Mouse (Mus musculus): Measurements from ENCODE around the gene Bicc1. TPM values are rescaled to one million over a fixed set of nuclear protein-coding genes. Genes with fewer than 3 reads are reported as not detected.

Bicc1 gene
- total and polyA plus RNA-seq, 2 experiments from 2014 or later, result 4.9 to 6.5 TPM

DNA sequence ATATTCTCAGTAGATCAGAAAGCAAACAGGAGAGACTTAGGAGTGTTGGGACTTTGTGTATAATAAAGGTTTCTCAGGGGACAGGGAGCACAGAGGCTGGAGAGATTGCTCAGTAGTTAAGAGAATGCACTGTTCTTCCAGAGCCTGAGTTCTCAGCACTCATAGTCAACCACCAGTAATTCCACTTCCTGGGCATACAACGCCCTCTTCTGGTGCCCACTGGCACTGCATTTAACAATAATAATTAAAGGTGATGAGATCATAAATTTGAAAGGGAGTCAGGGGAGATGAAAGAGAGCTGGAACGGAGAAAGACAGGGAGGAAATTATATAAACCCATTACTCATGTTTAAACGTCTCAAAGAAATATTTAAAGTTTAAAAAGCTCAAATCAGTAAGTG lies 35.5 kb downstream of the Bicc1 start:
- Histone ChIP-seq H3K27me3 (ENCODE audit: insufficient read depth, low read length) (no peaks in the 10 kb centered on the region), H3K4me3 (ENCODE audit: low read depth, low read length) (no peak overlapping the region), H3K9ac (replicated peaks; ENCODE audit: low read length, poor library complexity, severe bottlenecking) (no peak overlapping the region), H3K4me1 (ENCODE audit: insufficient read depth, low read length) (no peaks in the 10 kb centered on the region), H3K4me2 (ENCODE audit: low read depth, low read length, poor library complexity, severe bottlenecking) (no peak overlapping the region), H3K36me3 (ENCODE audit: insufficient read depth, low read length) (no peaks in the 10 kb centered on the region), H3K27ac (ENCODE audit: low read depth, low read length) (no peak overlapping the region), H3K9me3 (ENCODE audit: low read length) (no peaks in the 10 kb centered on the region)
- ATAC-seq (ENCODE audit: low FRiP score) (no peak), DNase-seq (ENCODE audit: low spot score) (no peak)
- 67% methylated on average over 3 of the region's 3 CpGs for WGBS
- TF ChIP-seq CTCF (IDR thresholded peaks at IDR 0.05), result peak; percentile 41

DNA sequence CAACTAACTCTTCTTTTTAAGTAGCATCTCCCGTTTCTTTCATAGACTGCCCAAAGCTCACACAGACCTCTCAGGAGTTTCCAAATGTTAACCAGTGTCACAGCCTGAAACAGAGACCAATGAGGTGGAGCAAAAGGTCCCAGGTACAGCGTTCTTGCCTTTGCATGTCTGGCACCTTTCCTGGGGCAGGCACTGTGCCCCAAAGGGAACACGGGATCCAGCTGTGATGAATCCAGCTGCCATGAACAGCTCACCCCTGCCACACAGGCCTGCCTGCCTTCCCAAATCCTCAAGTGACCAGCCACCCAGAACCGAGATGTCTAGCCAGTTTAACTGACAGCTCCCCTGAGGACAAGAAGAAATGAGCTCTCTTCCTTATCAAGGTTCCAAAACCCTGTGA lies 36.1 kb downstream of the Bicc1 start:
- no peak overlapping the region for H3K27ac ChIP-seq (ENCODE audit: low read depth, low read length)
- no peaks in the 10 kb centered on the region for H3K9me3 ChIP-seq (ENCODE audit: low read length)
- H3K9ac ChIP-seq (replicated peaks; ENCODE audit: low read length, poor library complexity, severe bottlenecking), result no peak overlapping the region
- TF ChIP-seq CTCF (IDR thresholded peaks at IDR 0.05), result no peak
- H3K4me1 ChIP-seq (ENCODE audit: insufficient read depth, low read length), result no peaks in the 10 kb centered on the region
- ATAC-seq (ENCODE audit: low FRiP score), result no peak
- 48% methylated on average over 4 of the region's 4 CpGs for WGBS
- H3K4me3 ChIP-seq (ENCODE audit: low read depth, low read length), result no peak overlapping the region
- H3K4me2 ChIP-seq (ENCODE audit: low read depth, low read length, poor library complexity, severe bottlenecking), result no peak overlapping the region
- H3K27me3 ChIP-seq (ENCODE audit: insufficient read depth, low read length), result no peaks in the 10 kb centered on the region
- H3K36me3 ChIP-seq (ENCODE audit: insufficient read depth, low read length), result no peaks in the 10 kb centered on the region
- DNase-seq (ENCODE audit: low spot score), result no peak

DNA sequence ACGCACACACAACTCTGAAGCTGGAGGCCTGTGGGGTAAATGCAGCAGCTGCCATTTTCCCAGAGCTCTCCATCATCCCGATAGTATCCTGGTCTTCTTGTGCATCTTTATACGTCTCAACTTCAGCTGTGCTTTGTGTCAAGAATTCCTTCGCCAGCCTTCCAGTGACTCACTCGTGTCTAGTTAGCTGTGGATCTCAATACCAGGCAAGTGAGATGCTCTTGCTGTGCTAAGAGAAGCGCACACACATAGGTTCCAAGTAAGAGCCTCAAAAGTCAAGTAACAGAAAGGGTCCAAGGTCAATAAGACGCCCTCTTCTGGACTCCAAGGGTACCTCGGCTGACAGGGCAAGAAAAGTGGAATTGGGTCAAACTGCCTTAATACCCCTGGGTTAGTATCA lies 37.0 kb downstream of the Bicc1 start:
- Histone ChIP-seq H3K4me1 (ENCODE audit: insufficient read depth, low read length) (no peaks in the 10 kb centered on the region), H3K36me3 (ENCODE audit: insufficient read depth, low read length) (no peaks in the 10 kb centered on the region), H3K27ac (ENCODE audit: low read depth, low read length) (no peak overlapping the region), H3K9ac (replicated peaks; ENCODE audit: low read length, poor library complexity, severe bottlenecking) (no peak overlapping the region), H3K9me3 (ENCODE audit: low read length) (no peaks in the 10 kb centered on the region), H3K4me3 (ENCODE audit: low read depth, low read length) (no peak overlapping the region), H3K4me2 (ENCODE audit: low read depth, low read length, poor library complexity, severe bottlenecking) (no peak overlapping the region), H3K27me3 (ENCODE audit: insufficient read depth, low read length) (no peaks in the 10 kb centered on the region)
- 74% methylated on average over 8 of the region's 8 CpGs for WGBS
- no peak for TF ChIP-seq CTCF (IDR thresholded peaks at IDR 0.05)
- ATAC-seq (ENCODE audit: low FRiP score), result no peak
- DNase-seq (ENCODE audit: low spot score), result no peak

DNA sequence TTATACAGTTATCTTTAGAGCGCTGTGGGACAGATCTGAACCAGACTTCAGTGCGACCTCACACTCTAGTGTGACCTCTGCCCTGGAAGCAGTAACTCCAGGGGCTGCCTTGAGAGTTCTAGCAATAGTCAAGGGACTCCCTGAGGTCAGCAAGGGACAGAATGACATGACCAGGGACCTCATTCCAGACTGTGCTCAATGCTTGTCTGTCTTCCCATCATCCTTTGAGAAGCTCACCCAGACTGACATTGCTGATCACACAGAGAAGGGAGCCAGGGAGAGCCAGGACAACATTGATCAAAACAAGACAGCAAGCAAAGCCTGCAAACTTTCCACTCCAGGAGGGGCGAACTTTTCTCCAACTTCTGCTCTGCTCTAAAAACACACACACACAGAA lies 38.7 kb downstream of the Bicc1 start:
- DNase-seq (ENCODE audit: low spot score) (no peak), ATAC-seq (ENCODE audit: low FRiP score) (no peak)
- no peak for TF ChIP-seq CTCF (IDR thresholded peaks at IDR 0.05)
- Histone ChIP-seq H3K4me3 (ENCODE audit: low read depth, low read length) (no peak overlapping the region), H3K36me3 (ENCODE audit: insufficient read depth, low read length) (no peaks in the 10 kb centered on the region), H3K4me1 (ENCODE audit: insufficient read depth, low read length) (no peaks in the 10 kb centered on the region), H3K27me3 (ENCODE audit: insufficient read depth, low read length) (no peaks in the 10 kb centered on the region), H3K9me3 (ENCODE audit: low read length) (no peaks in the 10 kb centered on the region), H3K9ac (replicated peaks; ENCODE audit: low read length, poor library complexity, severe bottlenecking) (no peak overlapping the region), H3K27ac (ENCODE audit: low read depth, low read length) (no peak overlapping the region), H3K4me2 (ENCODE audit: low read depth, low read length, poor library complexity, severe bottlenecking) (no peak overlapping the region)
- WGBS, result 93% methylated on average over 3 of the region's 3 CpGs

DNA sequence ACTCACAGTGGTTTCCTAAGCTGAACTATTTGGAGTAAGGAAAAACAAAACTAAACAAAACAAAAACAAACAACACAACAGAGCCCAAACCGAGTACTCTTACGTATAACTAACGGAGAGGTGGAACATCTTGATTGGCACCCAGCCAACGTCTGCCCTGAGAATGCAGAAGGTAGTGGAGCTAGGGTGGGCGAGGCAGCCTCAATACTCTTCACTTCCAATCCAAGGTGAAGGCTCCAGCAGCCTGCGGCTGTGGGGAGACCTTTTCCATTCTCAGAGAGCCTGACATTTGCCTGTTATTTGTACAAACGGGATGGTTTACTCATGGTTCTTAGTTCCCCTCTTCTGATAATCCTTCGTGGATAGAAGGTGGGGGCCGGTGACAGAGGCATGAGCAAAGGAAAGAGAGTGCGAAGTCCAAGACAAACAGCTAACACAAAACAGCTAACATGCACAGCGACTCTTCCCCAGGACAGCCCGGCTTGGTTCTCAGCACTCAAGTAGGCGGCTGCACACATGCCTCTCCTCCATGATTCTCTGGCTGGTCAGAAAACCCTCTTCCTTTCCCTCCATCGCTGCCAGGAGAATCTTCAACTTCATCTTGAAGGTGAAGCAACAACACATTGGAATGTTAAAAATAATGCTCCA lies 39.3 kb downstream of the Bicc1 start:
- no peak overlapping the region for H3K4me3 ChIP-seq (ENCODE audit: low read depth, low read length)
- H3K9ac ChIP-seq (replicated peaks; ENCODE audit: low read length, poor library complexity, severe bottlenecking), result no peak overlapping the region
- no peaks in the 10 kb centered on the region for H3K9me3 ChIP-seq (ENCODE audit: low read length)
- H3K36me3 ChIP-seq (ENCODE audit: insufficient read depth, low read length), result no peaks in the 10 kb centered on the region
- no peak for TF ChIP-seq CTCF (IDR thresholded peaks at IDR 0.05)
- ATAC-seq (ENCODE audit: low FRiP score) (no peak), DNase-seq (ENCODE audit: low spot score) (no peak)
- H3K27me3 ChIP-seq (ENCODE audit: insufficient read depth, low read length), result no peaks in the 10 kb centered on the region
- H3K4me2 ChIP-seq (ENCODE audit: low read depth, low read length, poor library complexity, severe bottlenecking), result no peak overlapping the region
- no peaks in the 10 kb centered on the region for H3K4me1 ChIP-seq (ENCODE audit: insufficient read depth, low read length)
- no peak overlapping the region for H3K27ac ChIP-seq (ENCODE audit: low read depth, low read length)
- 80% methylated on average over 14 of the region's 14 CpGs for WGBS

DNA sequence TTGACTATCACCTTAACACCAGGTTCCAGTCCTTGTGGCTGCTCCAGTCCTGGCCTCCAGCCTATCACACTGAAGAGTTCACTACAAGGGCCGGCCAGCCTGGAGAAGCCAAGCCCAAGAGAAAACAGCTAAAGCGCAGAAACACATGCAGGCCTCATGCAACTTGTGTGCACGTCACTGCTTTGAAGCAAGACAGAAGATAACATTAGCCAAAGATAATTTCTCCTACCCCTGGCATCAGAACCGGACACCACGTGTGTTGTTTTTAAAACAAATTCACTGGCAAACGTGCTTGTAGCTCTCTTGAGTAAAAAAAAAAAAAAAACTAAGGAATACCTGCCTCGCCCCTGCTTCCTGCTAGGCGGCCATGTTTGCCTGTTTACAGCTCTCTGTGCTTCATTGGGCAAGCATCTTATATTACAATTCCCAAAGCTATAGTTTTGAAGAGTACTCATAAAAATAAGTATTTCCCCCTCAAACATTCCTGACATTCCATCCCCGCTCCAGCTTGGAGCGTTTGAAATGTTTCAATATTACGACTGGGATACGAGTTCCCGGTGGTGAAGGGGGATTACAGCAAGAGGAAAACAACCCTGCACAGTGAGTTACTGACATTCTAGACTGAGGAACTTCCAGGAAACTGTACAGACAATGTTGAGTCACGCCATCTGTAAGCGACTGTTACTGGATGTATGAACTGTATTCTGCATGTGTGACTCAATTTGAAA lies 40.2 kb downstream of the Bicc1 start:
- WGBS, result 83% methylated on average over 15 of the region's 15 CpGs

More for the DNA sequence above, 40.2 kb downstream of the Bicc1 start:
- no peak overlapping the region for H3K9ac ChIP-seq (replicated peaks; ENCODE audit: low read length, poor library complexity, severe bottlenecking)
- H3K36me3 ChIP-seq (ENCODE audit: insufficient read depth, low read length), result no peaks in the 10 kb centered on the region
- no peaks in the 10 kb centered on the region for H3K4me1 ChIP-seq (ENCODE audit: insufficient read depth, low read length)
- no peaks in the 10 kb centered on the region for H3K9me3 ChIP-seq (ENCODE audit: low read length)
- H3K4me3 ChIP-seq (ENCODE audit: low read depth, low read length), result no peak overlapping the region
- H3K4me2 ChIP-seq (ENCODE audit: low read depth, low read length, poor library complexity, severe bottlenecking), result no peak overlapping the region
- DNase-seq (ENCODE audit: low spot score) (no peak), ATAC-seq (ENCODE audit: low FRiP score) (no peak)
- no peak overlapping the region for H3K27ac ChIP-seq (ENCODE audit: low read depth, low read length)
- no peak for TF ChIP-seq CTCF (IDR thresholded peaks at IDR 0.05)
- no peaks in the 10 kb centered on the region for H3K27me3 ChIP-seq (ENCODE audit: insufficient read depth, low read length)

Data from midbrain, postnatal 0 days (tissue).